20 mouse cellular contexts compared by ENCODE assay signal in genomic region chr6:35330834-35331233, GRCm38 (mm10). TPM values are rescaled to one million over a fixed set of nuclear protein-coding genes. Genes with fewer than 3 reads are reported as not detected.
DNase-seq lines count a peak whose midpoint lies in the region; ATAC-seq and TF ChIP-seq lines count a peak whose summit lies in the region.
"Had no signal": no experiment of that assay in that cellular context is flagged by ENCODE, and none has a peak within 500 bp of the region (broad histone marks: within the 10 kb centered on the region; RNA-seq: fewer than 3 reads in every experiment).

No protein-coding gene starts in this region.

- H3K27ac ChIP-seq in intestine, embryonic 14.5 days (ENCODE audit: low read depth), result no peak overlapping the region
- H3K27ac ChIP-seq in intestine, postnatal 0 days (ENCODE audit: low read depth, low read length), result no peak overlapping the region
- H3K27ac ChIP-seq: forebrain, embryonic 15.5 days; limb, embryonic 12.5 days; liver, embryonic 15.5 days; midbrain, embryonic 13.5 days had no signal

- no peak overlapping the region for H3K9ac ChIP-seq in intestine, embryonic 14.5 days (ENCODE audit: low read length)
- no peak overlapping the region for H3K9ac ChIP-seq in intestine, postnatal 0 days (ENCODE audit: low read depth, low read length)
- H3K9ac ChIP-seq: forebrain, embryonic 15.5 days; limb, embryonic 12.5 days; liver, embryonic 15.5 days; midbrain, embryonic 13.5 days had no signal

- TF ChIP-seq CTCF in intestine, postnatal 0 days (IDR thresholded peaks at IDR 0.05; ENCODE audit: low read depth), result no peak

- no peak overlapping the region for H3K4me3 ChIP-seq in intestine, embryonic 14.5 days (ENCODE audit: low read depth, low read length)
- no peak overlapping the region for H3K4me3 ChIP-seq in intestine, postnatal 0 days (ENCODE audit: low read depth, low read length)
- H3K4me3 ChIP-seq: forebrain, embryonic 15.5 days; limb, embryonic 12.5 days; liver, embryonic 15.5 days; midbrain, embryonic 13.5 days; myocyte had no signal

- no peak for DNase-seq in cerebellum, adult 11 months
- no peak for DNase-seq in intestine, embryonic 14.5 days (ENCODE audit: low spot score)
- peak; percentile 11 for DNase-seq in lung, postnatal 36 days
- no peak for DNase-seq in lung, postnatal 10 days
- no peak for DNase-seq in adrenal gland, postnatal 14 days
- no peak for DNase-seq in thymus, postnatal 0 days (ENCODE audit: low spot score)
- DNase-seq: adrenal gland, postnatal 25 days; embryo, embryonic 11 days; retina, postnatal 1 day; thymus, adult 2 months had no signal

- no peak overlapping the region for H3K4me2 ChIP-seq in intestine, embryonic 14.5 days (ENCODE audit: low read length)
- H3K4me2 ChIP-seq in intestine, postnatal 0 days (replicated peaks; ENCODE audit: low read depth), result no peak overlapping the region
- H3K4me2 ChIP-seq: forebrain, embryonic 15.5 days; limb, embryonic 12.5 days; liver, embryonic 15.5 days; midbrain, embryonic 13.5 days had no signal

- no peaks in the 10 kb centered on the region for H3K9me3 ChIP-seq in intestine, embryonic 14.5 days (ENCODE audit: control insufficient read depth, low read length)
- H3K9me3 ChIP-seq in intestine, postnatal 0 days (ENCODE audit: control insufficient read depth), result no peaks in the 10 kb centered on the region
- H3K9me3 ChIP-seq: forebrain, embryonic 15.5 days; limb, embryonic 12.5 days; liver, embryonic 15.5 days; midbrain, embryonic 13.5 days had no signal

- peak; percentile 17; the same call in 1 of the 2 replicates for ATAC-seq in cerebellum, adult (ENCODE audit: insufficient number of reproducible peaks, low FRiP score, low TSS enrichment)
- ATAC-seq in intestine, embryonic 14.5 days (replicated peaks; ENCODE audit: low FRiP score, low TSS enrichment, low read depth), result peak; percentile 55; the same call in 1 of the 2 replicates
- no peak for ATAC-seq in intestine, postnatal 0 days
- ATAC-seq: forebrain, embryonic 15.5 days; hindbrain, embryonic 16.5 days; midbrain, embryonic 13.5 days had no signal

- 39% methylated on average over 6 of the region's 6 CpGs for WGBS in intestine, embryonic 14.5 days
- 48% methylated on average over 6 of the region's 6 CpGs for WGBS in intestine, postnatal 0 days

- peaks cover under 1% of the 10 kb centered on the region; the same call in 1 of the 2 replicates for H3K4me1 ChIP-seq in intestine, embryonic 14.5 days (replicated peaks; ENCODE audit: control insufficient read depth, insufficient read depth, low read length)
- no peaks in the 10 kb centered on the region for H3K4me1 ChIP-seq in intestine, postnatal 0 days (replicated peaks; ENCODE audit: control insufficient read depth, insufficient read depth, low read length)
- H3K4me1 ChIP-seq: forebrain, embryonic 15.5 days; midbrain, embryonic 13.5 days had no signal

- no peaks in the 10 kb centered on the region for H3K36me3 ChIP-seq in intestine, embryonic 14.5 days (ENCODE audit: control insufficient read depth, insufficient read depth, low read length)
- no peaks in the 10 kb centered on the region for H3K36me3 ChIP-seq in intestine, postnatal 0 days (ENCODE audit: control insufficient read depth, insufficient read depth)
- H3K36me3 ChIP-seq: forebrain, embryonic 15.5 days; limb, embryonic 12.5 days; liver, embryonic 15.5 days; midbrain, embryonic 13.5 days had no signal

- H3K27me3 ChIP-seq in intestine, embryonic 14.5 days (replicated peaks; ENCODE audit: control insufficient read depth, insufficient read depth, low read length), result no peaks in the 10 kb centered on the region
- H3K27me3 ChIP-seq in intestine, postnatal 0 days (replicated peaks; ENCODE audit: control insufficient read depth, insufficient read depth, low read length), result no peaks in the 10 kb centered on the region
- H3K27me3 ChIP-seq: forebrain, embryonic 15.5 days; limb, embryonic 12.5 days; liver, embryonic 15.5 days; midbrain, embryonic 13.5 days had no signal

RNA-seq across cellular contexts. Expression of gene Fam180a, which starts 4.9 kb away (rescaled TPM):
- 2.1 and 2.2 TPM in 2 replicates for polyA plus RNA-seq in intestine, embryonic 14.5 days (2014; fragmentation: Nextera tagmentation; extraction: Ambion mirVana)
- polyA plus RNA-seq in intestine, postnatal 0 days (2015; fragmentation: Nextera tagmentation; extraction: Ambion mirVana), result 1.5 and 1.9 TPM in 2 replicates
- total RNA-seq in adrenal gland, postnatal 14 days (2021), result 2.6 and 3.0 TPM in 2 replicates
- polyA plus RNA-seq in thymus, postnatal 0 days (2015; fragmentation: Nextera tagmentation; extraction: Ambion mirVana), result 0.08 TPM in 1 of 2 replicates, not detected in the other
- total RNA-seq: neutrophil, adult 5-6 weeks had no signal
- polyA plus RNA-seq: limb, embryonic 12.5 days had no signal

RNA-seq across cellular contexts. Expression of gene Slc13a4, which starts 22.9 kb away (rescaled TPM):
- 0.65 and 0.97 TPM in 2 replicates for polyA plus RNA-seq in intestine, embryonic 14.5 days (2014; fragmentation: Nextera tagmentation; extraction: Ambion mirVana)
- 0.72 and 0.76 TPM in 2 replicates for polyA plus RNA-seq in intestine, postnatal 0 days (2015; fragmentation: Nextera tagmentation; extraction: Ambion mirVana)
- total RNA-seq in adrenal gland, postnatal 14 days (2021), result 0.37 and 0.56 TPM in 2 replicates
- 0.35 and 0.36 TPM in 2 replicates for polyA plus RNA-seq in thymus, postnatal 0 days (2015; fragmentation: Nextera tagmentation; extraction: Ambion mirVana)
- total RNA-seq: neutrophil, adult 5-6 weeks had no signal
- polyA plus RNA-seq: small intestine, adult 2 months had no signal
